Mouse (Mus musculus): ENCODE results near the gene AB124611.
A peak's percentile ranks its signal among the peaks of the same experiment; 100 is the strongest.
"Not testable (repeated sequence)": the region's sequence is repeated elsewhere in the genome, so short reads cannot be mapped to it uniquely, and the experiment has no call there.

AB124611 gene

DNA sequence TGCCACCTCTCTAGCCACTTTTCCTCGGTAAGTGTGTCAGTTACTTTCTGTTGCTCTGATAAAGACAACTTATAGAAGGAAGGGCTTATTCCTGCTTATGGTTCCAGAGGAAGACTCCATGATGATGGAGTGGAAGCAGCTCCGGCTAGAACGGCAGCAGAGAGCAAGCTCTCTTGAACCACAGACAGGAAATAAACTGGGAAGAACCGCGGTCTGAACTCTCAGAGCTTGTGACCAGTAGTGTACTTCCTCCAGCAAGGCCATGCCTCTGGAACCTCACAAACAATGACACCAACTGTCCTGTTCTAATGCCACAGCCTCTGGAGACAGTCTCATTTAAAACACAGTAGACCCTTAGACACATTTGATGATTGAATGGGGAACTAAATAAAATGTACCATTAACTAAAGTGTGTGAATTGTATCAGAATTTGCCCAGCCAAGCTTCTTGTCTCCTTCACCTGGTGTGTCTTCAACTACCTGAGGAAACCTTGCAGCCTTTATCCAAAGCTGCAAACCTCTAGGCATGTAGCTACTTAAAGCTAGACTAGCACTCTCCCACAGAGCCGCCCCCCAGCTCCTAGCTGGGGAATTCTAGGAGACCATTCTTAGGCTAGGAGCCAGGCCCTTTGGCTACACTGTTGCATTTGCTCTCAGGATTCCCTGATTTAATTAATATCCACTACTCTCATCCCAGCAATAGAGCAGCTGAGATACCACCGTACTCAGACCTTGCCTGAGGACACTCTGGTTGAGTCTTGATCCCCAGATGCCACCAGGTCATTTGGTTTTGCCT, 637 bp upstream of the AB124611 start:
- DNase-seq (ENCODE audit: low read depth, low spot score): no peak

DNA sequence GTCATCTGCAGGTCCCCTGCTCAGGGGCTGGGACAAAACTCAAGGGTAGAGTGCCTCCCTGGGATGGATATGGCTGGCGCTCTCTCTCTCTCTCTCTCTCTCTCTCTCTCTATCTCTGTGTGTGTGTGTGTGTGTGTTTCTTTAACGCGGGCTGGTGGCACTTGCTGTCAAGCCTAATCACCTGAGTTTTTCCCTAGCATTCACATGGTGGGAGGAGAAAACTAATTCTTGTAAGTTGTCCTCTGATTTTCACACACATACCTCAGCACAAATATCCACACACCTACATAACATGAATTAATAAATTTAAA, 613 bp downstream of the AB124611 start:
- DNase-seq (ENCODE audit: low read depth, low spot score): no peak

DNA sequence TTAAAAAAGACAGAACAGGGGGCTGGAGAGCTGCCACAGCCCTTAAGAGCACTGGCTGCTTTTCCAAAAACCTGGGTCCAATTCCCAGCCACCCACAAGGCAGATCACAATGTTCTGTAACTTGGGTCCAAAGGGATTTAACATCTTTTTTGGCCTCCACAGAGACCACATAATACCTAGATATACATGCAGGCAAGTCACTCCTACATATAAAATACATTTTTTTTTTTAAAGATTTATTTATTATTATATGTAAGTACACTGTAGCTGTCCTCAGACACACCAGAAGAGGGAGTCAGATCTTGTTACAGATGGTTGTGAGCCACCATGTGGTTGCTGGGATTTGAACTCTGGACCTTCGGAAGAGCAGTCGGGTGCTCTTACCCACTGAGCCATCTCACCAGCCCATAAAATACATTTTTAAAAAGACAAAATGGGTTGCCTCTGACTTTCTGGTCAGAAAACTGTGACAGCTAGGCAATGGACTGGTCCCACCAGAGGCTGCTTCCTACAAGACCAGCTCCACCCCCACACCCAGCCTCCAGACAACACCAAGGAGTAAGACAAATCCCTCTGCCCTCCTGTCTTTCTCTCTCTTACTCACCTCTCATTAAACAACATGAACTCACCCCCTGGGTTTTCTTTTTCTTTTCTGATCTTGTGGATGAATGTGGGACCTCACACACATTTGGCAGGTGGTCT, 1.3 kb downstream of the AB124611 start:
- no peak for DNase-seq (ENCODE audit: low read depth, low spot score)

DNA sequence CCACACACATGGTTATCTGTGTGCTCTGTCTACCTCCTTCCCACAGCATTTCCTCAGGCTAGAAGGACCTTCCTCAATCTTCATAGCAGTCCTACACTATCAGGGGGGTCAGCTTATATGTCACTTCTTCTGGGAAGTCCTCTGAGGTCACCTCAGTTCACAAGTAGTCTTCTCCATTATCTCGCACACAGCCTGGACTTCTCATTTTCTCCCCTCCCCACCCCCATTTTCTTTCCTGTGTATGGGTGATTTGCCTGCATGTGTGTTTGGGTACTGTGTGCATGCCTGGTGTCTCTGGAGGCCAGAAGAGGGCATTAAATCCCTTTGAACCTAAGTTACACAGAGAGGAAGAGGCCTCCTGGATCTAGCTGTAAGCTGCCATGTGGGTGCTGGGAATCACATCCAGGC, 1.9 kb downstream of the AB124611 start:
- no peak for DNase-seq (ENCODE audit: low read depth, low spot score)

DNA sequence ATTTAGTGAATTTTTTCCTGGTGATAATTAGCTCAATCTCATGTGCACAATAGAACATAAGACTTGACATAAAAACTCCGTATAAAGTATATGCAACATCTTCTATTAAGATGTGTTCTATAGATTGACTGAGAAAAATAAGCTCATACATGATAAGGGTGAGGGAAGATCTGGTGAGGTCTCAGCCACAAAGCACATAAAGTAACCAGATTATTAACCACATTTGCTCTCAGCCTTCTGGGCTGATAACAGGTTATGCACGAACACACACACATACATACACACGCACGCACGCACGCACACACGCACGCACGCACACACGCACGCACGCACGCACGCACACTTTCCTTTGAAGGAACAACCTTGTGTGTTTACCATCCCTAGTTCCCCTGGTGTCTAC, 10.5 kb downstream of the AB124611 start:
- no peak for DNase-seq (ENCODE audit: low read depth, low spot score)

DNA sequence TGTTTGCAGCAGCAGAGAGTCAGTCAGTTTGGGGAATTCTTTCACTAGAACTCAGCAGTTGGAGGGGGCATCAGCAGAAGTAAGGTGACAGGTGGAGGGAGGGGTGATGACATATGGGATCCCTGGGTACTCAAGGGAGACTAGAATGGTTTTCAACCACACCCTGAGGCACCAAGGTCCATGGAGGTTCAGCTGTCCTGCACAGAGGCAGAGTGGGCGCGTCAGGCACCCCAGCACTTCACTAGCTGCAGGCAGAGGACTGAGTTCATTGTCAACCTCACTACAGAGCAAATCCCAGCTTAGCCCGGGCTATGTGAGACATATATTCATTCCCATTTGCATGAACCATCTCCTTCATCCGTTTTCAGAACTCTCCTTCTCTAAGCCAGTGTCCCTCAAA, 11.0 kb downstream of the AB124611 start:
- no peak for DNase-seq (ENCODE audit: low read depth, low spot score)

DNA sequence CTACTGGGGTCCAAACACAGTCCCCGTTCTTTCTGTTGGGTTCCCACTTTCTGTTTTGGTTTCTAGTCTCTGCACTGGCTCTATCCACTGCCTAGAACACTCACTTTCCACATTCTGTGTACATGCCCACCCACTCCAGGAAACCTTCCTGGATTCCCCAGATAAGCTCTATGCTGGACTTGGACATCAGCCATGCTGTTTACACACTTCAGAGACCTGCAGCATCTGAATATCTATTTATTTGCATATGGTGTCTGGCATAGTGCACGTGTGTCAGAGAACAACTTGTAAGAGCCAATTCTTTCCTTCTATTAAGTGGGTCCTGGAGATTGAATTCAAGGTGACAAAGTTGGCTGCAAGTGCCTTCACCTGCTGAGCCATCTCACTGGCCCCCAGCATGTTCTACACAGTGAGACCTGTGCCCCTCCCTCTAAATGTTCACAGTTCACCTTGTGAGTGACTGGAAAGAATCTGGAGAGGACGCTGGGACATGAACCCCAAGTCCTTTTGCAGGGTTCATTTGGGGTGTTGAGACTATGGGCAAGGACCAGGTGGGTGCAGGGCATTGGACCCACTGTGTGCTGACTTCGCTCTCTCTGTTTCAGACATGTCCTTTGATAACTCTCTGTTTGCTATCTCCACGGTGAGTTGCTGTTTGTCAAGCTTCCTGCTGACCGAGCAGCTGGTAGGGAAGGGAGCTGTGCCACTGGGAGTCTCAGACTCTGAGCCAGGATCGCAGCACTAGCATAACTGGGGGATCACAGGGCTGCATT, 14.2 kb downstream of the AB124611 start:
- DNase-seq (ENCODE audit: low read depth, low spot score): no peak

DNA sequence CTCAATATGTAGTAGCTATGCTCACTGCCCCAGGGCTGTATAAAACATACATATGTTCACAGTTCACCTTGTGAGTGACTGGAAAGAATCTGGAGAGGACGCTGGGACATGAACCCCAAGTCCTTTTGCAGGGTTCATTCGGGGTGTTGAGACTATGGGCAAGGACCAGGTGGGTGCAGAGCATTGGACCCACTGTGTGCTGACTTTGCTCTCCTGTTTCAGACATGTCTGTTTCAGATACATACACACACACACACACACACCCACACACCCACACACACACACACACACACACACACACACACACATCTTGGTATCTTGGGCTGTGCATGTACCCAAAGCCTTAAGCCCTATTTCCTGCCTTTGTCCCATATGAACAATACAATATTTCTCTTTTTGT, 16.0 kb downstream of the AB124611 start:
- not testable (repeated sequence) for DNase-seq (ENCODE audit: low read depth, low spot score)

DNA sequence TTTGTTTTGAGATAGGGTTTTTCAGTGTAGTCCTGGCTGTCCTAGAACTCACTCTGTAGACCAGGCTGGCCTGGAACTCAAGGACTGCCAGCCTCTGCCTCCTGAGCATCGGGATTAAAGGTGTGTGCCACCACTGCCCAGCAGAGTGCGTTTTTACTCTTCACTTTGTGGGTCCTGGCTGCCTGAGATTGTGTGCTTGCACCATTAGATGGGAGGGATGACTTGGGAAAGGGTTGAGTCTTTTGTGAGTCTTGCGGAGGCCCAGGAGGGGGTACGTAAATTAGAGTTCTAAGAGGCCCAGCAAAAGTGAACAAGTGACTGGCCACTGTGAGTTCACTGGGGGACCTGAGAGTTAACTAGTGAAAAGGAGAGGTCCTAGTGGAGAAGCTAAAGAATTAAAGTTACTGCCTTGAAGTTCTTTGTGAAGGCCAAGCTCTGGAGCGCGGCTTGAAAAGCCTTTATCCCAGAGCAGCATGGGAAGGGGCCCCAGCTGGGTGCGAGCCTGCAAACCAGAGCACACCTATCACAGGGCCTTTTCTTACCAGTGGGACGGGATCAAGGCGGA, 19.5 kb downstream of the AB124611 start:
- peak; percentile 96 for DNase-seq (ENCODE audit: low read depth, low spot score)

DNA sequence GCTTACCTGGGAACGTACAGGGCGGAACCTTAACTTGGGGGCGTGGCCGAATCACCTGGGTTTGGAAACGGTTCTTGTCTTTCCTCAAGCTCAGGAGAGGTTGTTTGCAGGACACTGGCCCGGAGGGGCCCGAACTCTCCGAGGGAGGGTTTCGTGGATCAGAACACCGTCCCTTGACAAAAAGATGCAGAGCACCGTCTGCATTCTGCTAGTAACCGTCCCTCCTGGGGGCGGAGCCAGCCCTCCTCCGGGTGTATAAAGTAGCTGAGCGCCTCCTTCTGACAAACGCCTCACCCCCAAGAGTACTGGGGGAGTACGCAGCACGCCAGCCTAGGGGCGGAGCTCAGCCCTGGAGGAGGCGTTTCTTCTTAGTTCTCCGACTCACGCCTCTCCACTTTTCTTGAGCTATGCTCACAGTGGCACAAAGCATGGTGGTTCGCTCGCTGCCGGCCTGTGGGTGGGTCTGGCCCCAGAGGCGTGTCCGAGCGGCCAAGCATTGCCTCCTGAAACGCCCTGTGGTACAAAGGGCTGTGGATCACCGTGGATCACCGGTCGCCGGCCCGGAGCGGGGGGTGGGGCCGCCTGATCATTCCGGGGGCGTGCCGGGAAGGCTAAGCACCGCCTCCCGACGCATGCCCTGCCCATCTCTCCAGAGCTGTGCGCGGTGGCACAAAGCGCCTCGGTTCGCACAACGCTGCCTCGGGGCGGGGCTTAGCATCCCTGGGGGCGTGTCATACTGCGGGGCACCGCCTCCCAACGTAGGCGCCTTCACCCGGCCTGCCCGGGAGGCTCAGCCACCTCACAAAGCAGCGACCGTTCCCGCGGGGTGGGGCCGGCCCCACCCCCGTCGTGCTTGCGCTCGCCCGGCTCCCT, 20.2 kb downstream of the AB124611 start:
- DNase-seq (ENCODE audit: low read depth, low spot score): peak; percentile 99

DNA sequence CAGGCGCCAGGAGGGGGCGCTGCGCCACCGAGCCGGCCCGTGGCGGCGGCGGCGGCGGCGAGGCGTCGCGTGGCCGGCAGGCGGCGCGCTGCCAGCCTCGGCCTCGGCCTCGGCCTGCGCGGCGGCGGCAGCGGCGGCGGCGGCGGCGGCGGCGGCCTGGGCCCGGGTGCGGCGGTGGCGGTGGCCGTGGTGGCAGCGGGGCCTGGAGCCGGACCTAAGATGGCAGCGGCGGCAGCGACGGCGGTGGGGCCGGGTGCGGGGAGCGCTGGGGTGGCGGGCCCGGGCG, 20.8 kb downstream of the AB124611 start, which contains the start of gene Carm1:
Carm1 (plus strand) TSS at position 106 of the 286 bp plus-strand sequence.
- no peak for DNase-seq (ENCODE audit: low read depth, low spot score)

DNA sequence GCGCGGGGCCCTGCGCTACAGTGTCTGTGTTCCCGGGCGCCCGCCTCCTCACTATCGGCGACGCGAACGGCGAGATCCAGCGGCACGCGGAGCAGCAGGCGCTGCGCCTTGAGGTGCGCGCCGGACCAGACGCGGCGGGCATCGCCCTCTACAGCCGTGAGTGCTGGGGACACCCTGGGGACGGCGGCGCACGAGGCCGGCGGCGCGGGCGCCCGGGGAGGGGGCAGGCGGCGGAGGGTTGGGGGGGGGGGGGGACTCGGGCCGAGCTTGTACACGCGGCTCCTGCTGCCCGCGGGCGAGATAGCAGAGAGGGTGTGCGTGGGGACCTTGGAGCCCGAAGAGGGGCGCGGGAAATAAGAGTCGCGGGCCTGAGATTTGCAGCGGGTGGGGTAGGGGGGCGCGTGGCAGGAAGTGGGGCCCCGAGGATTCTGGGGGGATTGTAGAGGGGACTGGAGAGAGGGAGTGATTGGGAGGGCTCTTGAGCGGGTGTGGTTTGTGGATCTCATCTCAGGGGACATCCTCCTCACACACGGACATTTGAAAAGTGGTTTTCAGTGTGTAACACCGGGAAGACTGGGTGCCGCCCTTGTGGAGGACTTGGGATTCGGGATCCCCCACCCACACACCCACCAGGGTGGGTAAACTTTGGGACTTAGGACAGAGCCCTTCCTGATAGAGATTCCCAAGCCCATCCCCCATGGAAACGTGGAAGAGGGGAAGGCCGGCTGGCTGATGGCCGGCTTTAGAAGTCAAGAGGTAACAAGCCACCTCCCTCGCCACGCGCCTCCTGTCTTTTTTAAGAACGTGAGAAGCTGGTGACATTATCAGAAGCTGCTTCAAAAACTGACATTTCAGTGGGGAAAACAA, 21.3 kb downstream of the AB124611 start:
- peak; percentile 79 for DNase-seq (ENCODE audit: low read depth, low spot score)

DNA sequence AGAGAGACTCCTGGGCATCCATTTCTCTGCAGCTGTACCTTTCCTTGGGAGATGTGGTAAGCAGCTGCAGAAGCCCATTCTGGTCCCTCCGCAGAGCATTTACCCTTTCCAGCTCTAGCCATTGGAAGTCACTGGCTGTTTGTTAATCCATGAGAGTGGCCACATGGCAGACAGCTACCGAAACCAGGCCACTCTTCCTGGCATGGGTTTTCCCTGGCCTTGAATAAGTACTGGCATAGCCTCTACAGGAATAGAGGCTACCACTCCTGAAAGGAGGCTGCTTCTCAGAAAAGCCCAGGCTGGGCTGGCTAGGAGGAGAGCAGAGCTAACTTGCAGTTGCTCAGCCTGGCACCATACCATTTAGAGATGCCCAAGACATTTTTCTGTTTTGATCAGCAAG, 25.1 kb downstream of the AB124611 start:
- no peak for DNase-seq (ENCODE audit: low read depth, low spot score)

DNA sequence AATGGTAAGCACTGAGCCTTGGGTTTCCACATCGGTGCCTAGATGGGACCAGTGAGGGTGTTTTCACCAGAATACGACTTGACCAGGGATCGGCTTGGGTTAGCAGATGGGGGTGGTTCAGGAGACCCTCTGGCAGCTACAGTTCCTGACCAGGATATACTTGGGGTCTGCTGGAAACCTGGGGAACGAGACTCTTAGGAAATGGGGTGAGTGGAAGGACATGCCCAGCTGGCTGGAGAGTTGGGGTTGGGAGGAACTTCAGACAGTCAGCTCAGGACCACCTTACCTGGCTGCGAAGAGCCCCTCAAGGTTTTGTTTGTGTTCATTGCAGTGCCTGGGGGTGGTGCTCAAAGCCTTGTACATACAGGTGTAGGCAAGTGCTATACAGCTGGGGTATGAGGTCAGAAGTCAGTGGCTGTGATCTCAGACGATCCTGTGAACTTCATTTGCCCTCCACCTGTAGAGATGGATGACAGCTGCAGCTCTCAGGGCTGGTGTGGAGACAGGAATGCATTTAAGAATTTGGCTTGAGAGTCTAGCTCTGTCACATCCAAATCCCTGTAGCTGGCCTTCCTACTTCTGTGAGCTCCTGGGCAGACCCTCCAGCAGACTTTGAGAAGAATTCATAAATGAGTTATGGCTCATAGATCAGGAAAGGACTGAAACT, 27.8 kb downstream of the AB124611 start:
- DNase-seq (ENCODE audit: low read depth, low spot score): no peak

DNA sequence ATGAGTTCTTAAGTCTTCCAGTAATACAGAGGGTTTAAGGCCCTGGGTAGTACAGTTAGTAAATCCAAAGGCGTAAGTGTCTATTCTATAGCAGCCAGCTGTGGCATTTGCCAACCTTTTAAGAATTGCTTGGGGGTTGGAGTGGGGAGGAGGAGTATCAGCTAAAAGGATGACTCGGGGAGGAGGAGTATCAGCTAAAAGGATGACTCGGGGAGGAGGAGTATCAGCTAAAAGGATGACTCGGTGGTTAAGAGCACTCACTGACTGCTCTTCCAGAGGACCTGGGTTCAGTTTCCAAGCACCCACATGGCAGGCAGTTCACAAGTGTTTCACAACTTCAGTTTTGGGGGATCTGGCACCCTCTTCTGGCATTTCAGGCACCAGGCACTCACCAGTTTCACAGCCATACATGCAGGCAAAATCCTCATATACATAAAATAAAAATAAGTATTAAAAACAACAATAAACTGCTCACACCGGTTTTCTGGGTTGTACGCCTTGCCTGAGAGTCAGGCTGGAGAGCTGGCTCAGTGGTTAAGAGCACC, 29.3 kb downstream of the AB124611 start:
- no peak for DNase-seq (ENCODE audit: low read depth, low spot score)

DNA sequence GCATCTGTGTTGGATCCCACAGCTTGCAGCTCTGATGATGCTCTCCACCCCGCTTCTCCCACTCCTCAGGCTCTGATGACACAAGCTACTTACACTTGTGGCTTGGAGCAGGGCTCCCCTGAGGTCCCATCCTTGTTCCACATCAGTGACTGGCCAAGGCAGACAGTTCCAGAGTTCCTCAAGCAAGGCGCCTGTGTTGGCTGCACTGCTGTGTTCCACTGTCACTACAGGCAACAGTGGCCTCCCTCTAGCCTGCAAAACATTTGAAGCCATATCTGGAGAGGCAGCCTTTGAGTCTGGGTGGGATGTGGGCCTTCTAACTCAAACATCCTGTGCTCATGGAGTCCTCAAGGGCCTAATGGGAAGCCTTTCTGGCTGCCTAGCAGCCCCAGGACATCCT, 31.0 kb downstream of the AB124611 start:
- DNase-seq (ENCODE audit: low read depth, low spot score): no peak

DNA sequence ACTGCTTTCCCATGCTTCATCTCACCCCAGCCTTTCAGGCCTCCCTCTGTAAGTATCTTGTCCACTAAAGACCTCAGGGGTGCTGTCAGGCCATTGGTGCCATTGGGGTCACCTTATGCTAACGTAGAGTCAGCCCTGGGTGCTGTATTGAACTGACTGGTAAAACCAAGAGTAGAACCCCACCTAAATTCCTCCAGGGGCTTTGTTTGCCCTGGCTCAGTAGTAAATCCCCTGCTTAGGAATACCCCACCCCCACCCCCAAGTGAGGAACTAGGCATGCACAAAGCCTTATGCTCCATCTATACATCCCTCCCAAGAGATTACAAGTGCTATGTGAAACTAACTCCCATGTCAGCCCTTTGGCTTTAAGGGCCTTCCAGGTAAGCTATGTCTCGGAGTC, 31.6 kb downstream of the AB124611 start:
- DNase-seq (ENCODE audit: low read depth, low spot score): peak; percentile 72

DNA sequence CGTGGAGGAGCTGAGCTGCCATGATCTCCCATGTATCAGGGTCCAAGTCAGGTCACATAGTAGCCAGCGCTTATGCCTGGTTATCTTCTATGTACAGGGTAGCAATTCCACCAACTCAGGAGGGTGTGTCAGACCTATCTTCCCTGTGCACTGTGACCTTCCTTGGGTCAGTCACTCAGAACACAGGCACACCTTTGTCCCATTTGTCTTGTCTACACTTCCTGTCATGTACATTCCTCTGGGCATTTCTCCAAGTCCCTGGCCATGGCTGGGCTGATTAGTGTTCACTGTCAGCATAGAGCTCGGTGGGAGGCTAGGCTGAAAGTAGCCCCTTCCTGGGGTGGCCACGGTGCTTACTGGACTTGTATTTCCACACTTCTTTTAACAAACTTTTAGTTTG, 32.4 kb downstream of the AB124611 start:
- peak; percentile 35 for DNase-seq (ENCODE audit: low read depth, low spot score)

DNA sequence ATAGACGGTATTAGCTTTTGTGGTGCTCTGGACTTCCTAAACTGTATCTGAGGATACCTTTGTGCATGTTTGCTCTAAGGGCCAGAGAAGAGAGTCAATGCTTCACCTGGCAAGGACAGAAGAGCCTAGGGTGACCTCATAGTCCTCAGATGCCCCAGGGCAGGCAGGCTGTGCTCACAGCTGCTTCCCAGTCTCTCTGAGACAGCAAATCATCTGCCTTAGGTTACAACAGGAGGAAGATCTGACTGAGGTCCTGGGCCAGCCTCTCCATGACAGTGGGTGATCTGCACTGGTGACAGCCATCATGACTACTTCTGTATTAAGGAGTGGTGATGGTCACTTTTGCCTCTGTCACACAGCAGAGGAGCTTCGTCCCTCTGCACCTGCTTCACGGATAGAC, 33.2 kb downstream of the AB124611 start:
- no peak for DNase-seq (ENCODE audit: low read depth, low spot score)

DNA sequence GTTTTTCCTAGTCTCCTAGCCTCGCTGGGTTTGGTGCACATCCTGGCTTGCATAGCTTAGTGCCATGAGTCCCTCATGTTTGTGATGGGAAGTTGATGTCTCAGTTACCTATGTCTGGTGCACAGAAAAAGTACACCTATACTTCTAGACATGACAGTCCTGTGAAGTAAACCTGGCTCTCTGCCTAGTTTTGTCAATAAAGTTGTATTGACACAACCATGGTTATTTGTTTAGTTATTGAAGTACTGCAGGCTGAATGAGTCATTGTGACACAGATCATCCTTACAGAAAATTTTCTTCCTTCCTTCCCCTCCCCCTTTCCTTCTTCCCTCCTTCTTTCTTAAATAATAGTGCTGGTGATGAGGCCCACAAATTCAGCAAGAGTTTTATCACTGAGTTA, 38.4 kb downstream of the AB124611 start:
- DNase-seq (ENCODE audit: low read depth, low spot score): no peak
